Mouse (Mus musculus): Measurements from ENCODE around the gene Cog6. TPM values are rescaled to one million over a fixed set of nuclear protein-coding genes. Genes with fewer than 3 reads are reported as not detected.

Gene Cog6
- total RNA-seq, 1 experiment: 18.0 TPM

DNA sequence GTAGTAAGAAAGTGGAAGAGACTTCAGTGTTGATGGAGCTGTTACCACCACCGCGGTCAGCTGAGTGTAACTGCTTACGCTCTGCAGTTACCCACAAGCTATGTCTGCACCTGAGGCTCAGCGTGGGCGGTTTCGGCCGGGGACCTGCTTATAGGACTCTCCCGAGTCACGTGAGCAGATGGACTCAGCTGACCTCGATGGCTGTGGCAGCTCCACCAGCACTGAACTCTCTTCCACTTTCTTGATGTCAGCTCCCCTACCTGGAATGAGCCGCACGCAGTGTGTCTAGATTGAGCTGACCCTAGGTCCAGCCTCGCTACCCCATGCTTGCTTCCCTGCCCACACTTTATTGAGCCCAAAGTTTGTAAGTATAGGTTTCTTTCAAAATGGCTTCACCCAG is 56.1 kb downstream of the Cog6 start:
- peaks cover 0 to 4% of the 10 kb centered on the region in 2 experiments; a peak in 1 of 4 replicates for H3K4me1 ChIP-seq (ENCODE audit: control insufficient read depth in 2 of 2, insufficient read depth in 2 of 2, low read length in 2 of 2, poor library complexity in 1 of 2)
- in situ Hi-C loops (cut with MboI; ENCODE audit: low sequenced_read_pairs in 2 of 2, unreplicated experiment in 2 of 2): no loop called here
- no peak overlapping the region for H3K4me3 ChIP-seq (ENCODE audit: insufficient read depth in 1 of 2, low read depth in 1 of 2, low read length in 2 of 2, poor library complexity in 1 of 2, severe bottlenecking in 1 of 2)
- H3K9me3 ChIP-seq (ENCODE audit: control insufficient read depth, insufficient read depth, low read depth, low read length): no peaks in the 10 kb centered on the region
- H3K27ac ChIP-seq (ENCODE audit: insufficient read depth, low read depth, low read length, poor library complexity, severe bottlenecking): no peak overlapping the region
- no peak for DNase-seq (ENCODE audit: low read depth, low spot score)
- no peak overlapping the region for H3K9ac ChIP-seq (ENCODE audit: insufficient read depth, low read depth, low read length, poor library complexity, severe bottlenecking)
- no peak for TF ChIP-seq HCFC1 (IDR thresholded peaks at IDR 0.05; ENCODE audit: borderline replicate concordance, insufficient read depth, low read length)
- TF ChIP-seq MAFK (IDR thresholded peaks at IDR 0.05; ENCODE audit: insufficient read depth, low read depth, low read length): no peak
- TF ChIP-seq ZNF384 (IDR thresholded peaks at IDR 0.05; ENCODE audit: low read depth, low read length): no peak
- TF ChIP-seq CHD2 (IDR thresholded peaks at IDR 0.05; ENCODE audit: low read depth, low read length): no peak
- TF ChIP-seq ZC3H11A (IDR thresholded peaks at IDR 0.05; ENCODE audit: borderline replicate concordance, low read depth, low read length): no peak
- H3K36me3 ChIP-seq (ENCODE audit: control insufficient read depth, insufficient read depth, low read length, poor library complexity, severe bottlenecking): no peaks in the 10 kb centered on the region

GRCm38 (mm10) chr3:52958444-52959120 is 58.5 kb downstream of the Cog6 start:
- DNase-seq (ENCODE audit: low read depth, low spot score): no peak
- Histone ChIP-seq H3K36me3 (ENCODE audit: control insufficient read depth, insufficient read depth, low read length, poor library complexity, severe bottlenecking) (no peaks in the 10 kb centered on the region), H3K27ac (ENCODE audit: insufficient read depth, low read depth, low read length, poor library complexity, severe bottlenecking) (no peak overlapping the region), H3K9me3 (ENCODE audit: control insufficient read depth, insufficient read depth, low read depth, low read length) (no peaks in the 10 kb centered on the region), H3K4me3 (ENCODE audit: insufficient read depth in 1 of 2, low read depth in 1 of 2, low read length in 2 of 2, poor library complexity in 1 of 2, severe bottlenecking in 1 of 2) (no peak overlapping the region), H3K9ac (ENCODE audit: insufficient read depth, low read depth, low read length, poor library complexity, severe bottlenecking) (no peak overlapping the region), H3K4me1 (ENCODE audit: control insufficient read depth in 2 of 2, insufficient read depth in 2 of 2, low read length in 2 of 2, poor library complexity in 1 of 2) (peaks cover 2 to 12% of the 10 kb centered on the region in 2 experiments; a peak in 2 of 4 replicates)
- in situ Hi-C loops (cut with MboI; ENCODE audit: low sequenced_read_pairs in 2 of 2, unreplicated experiment in 2 of 2): no loop called here
- TF ChIP-seq HCFC1 (IDR thresholded peaks at IDR 0.05; ENCODE audit: borderline replicate concordance, insufficient read depth, low read length) (no peak), CHD2 (IDR thresholded peaks at IDR 0.05; ENCODE audit: low read depth, low read length) (no peak), ZNF384 (IDR thresholded peaks at IDR 0.05; ENCODE audit: low read depth, low read length) (no peak), ZC3H11A (IDR thresholded peaks at IDR 0.05; ENCODE audit: borderline replicate concordance, low read depth, low read length) (no peak), MAFK (IDR thresholded peaks at IDR 0.05; ENCODE audit: insufficient read depth, low read depth, low read length) (no peak)

- peaks cover 2 to 12% of the 10 kb centered on the region in 2 experiments; a peak in 2 of 4 replicates for H3K4me1 ChIP-seq (ENCODE audit: control insufficient read depth in 2 of 2, insufficient read depth in 2 of 2, low read length in 2 of 2, poor library complexity in 1 of 2)
- H3K9me3 ChIP-seq (ENCODE audit: control insufficient read depth, insufficient read depth, low read depth, low read length): no peaks in the 10 kb centered on the region
- H3K27ac ChIP-seq (ENCODE audit: insufficient read depth, low read depth, low read length, poor library complexity, severe bottlenecking): no peak overlapping the region
- H3K36me3 ChIP-seq (ENCODE audit: control insufficient read depth, insufficient read depth, low read length, poor library complexity, severe bottlenecking): no peaks in the 10 kb centered on the region
- in situ Hi-C loops (cut with MboI; ENCODE audit: low sequenced_read_pairs in 2 of 2, unreplicated experiment in 2 of 2): no loop called here
- no peak overlapping the region for H3K9ac ChIP-seq (ENCODE audit: insufficient read depth, low read depth, low read length, poor library complexity, severe bottlenecking)
- TF ChIP-seq MAFK (IDR thresholded peaks at IDR 0.05; ENCODE audit: insufficient read depth, low read depth, low read length) (no peak), CHD2 (IDR thresholded peaks at IDR 0.05; ENCODE audit: low read depth, low read length) (no peak), ZNF384 (IDR thresholded peaks at IDR 0.05; ENCODE audit: low read depth, low read length) (no peak), HCFC1 (IDR thresholded peaks at IDR 0.05; ENCODE audit: borderline replicate concordance, insufficient read depth, low read length) (no peak), ZC3H11A (IDR thresholded peaks at IDR 0.05; ENCODE audit: borderline replicate concordance, low read depth, low read length) (no peak)
- H3K4me3 ChIP-seq (ENCODE audit: insufficient read depth in 1 of 2, low read depth in 1 of 2, low read length in 2 of 2, poor library complexity in 1 of 2, severe bottlenecking in 1 of 2): no peak overlapping the region
- DNase-seq (ENCODE audit: low read depth, low spot score): no peak
These were observed 59.2 kb downstream of the Cog6 start for GRCm38 (mm10) chr3:52957861-52958260.

DNA sequence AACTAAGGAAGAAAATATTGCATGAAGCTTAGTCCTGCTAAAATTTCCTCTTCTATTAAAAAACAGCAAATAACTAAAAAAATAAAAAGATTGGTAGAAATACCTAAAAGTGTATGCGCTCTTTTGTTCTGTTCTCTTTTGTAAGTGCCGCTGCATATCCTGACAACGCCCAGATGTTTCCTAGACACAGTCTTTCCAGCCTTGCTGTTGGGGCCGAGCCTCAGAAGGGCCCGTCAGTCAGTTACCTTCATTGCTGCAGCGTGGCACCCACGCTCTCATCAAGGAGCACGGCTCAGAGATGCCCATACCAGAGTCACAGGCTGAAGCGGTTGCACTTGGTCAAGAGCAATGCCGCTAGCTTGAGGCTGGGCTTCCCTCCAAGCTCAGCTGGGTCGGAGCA is 60.8 kb downstream of the Cog6 start:
- no peak overlapping the region for H3K9ac ChIP-seq (ENCODE audit: insufficient read depth, low read depth, low read length, poor library complexity, severe bottlenecking)
- DNase-seq (ENCODE audit: low read depth, low spot score): peak; percentile 47
- no peak for TF ChIP-seq MAFK (IDR thresholded peaks at IDR 0.05; ENCODE audit: insufficient read depth, low read depth, low read length)
- TF ChIP-seq ZNF384 (IDR thresholded peaks at IDR 0.05; ENCODE audit: low read depth, low read length): no peak
- in situ Hi-C loops (cut with MboI; ENCODE audit: low sequenced_read_pairs in 2 of 2, unreplicated experiment in 2 of 2): no loop called here
- no peaks in the 10 kb centered on the region for H3K9me3 ChIP-seq (ENCODE audit: control insufficient read depth, insufficient read depth, low read depth, low read length)
- peaks cover 2 to 12% of the 10 kb centered on the region in 2 experiments; a peak in 2 of 4 replicates for H3K4me1 ChIP-seq (ENCODE audit: control insufficient read depth in 2 of 2, insufficient read depth in 2 of 2, low read length in 2 of 2, poor library complexity in 1 of 2)
- H3K27ac ChIP-seq (ENCODE audit: insufficient read depth, low read depth, low read length, poor library complexity, severe bottlenecking): no peak overlapping the region
- H3K36me3 ChIP-seq (ENCODE audit: control insufficient read depth, insufficient read depth, low read length, poor library complexity, severe bottlenecking): no peaks in the 10 kb centered on the region
- H3K4me3 ChIP-seq (ENCODE audit: insufficient read depth in 1 of 2, low read depth in 1 of 2, low read length in 2 of 2, poor library complexity in 1 of 2, severe bottlenecking in 1 of 2): 0 out of 4 replicates have a peak overlapping the region, but pooled peaks of 1 of the 2 experiments have one; percentile 11

All from ES-E14 (cell line).